Mouse (Mus musculus) neutrophil, adult 65 days (primary cell): ENCODE data around the gene Dio1. TPM values are rescaled to one million over a fixed set of nuclear protein-coding genes. Genes with fewer than 3 reads are reported as not detected.

ENCODE experiments used
- total RNA-seq: library from RNA; stranded (reverse); gene quantifications from 2 replicates; pipeline ENCODE4 v1.2.4, GENCODE M21; 2023

The Dio1 gene
- not detected in 2 replicates for total RNA-seq

GRCm38 (mm10) chr4:107306966-107307365, at the start of gene Dio1:
Gene Dio1 (minus strand): TSS chr4:107307169.

DNA sequence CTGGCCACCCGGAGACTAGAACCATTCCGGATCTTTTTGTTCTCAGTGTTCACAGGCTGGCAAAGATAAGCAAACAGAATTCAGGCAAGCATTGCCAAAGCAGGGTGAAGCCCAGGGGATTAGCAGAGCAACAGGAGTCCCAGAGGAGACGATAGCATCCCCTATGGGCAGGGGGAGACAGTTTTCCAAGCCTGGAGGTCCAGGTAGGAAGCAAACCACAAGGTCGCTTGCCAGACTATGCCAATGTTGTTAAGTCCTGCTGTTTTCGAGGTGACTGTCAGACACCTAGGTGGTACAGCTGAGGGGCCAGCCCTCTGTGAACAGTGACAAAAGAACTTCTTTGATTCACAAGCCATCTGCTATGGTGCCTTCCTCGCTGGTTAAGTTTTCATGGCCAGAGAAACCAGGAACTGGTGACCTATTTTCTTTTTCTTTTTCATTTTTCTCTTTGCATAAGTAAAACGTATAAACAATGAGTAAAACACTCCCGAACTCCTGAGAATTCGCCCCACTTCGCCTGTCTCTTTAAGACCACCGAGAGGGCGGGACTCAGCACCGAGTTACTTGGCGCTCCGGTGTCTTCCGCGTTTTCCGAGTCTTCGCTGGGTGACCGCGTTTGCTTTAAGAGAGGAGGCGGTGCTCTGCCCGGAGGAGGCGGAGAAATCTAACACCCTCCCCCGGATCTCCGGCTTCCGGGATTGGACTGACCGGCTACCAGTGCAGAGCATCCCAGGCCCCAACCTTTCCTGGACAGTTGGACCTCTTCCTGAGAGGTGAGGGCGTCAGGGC, 6.9 kb upstream of the Dio1 start, which contains the start of gene Yipf1:
Gene Yipf1 (plus strand): TSS at position 674 of the 789 bp plus-strand sequence.

GRCm38 (mm10) chr4:107253125-107254091, 53.6 kb downstream of the Dio1 start, which contains the start of the genes Lrrc42 and Hspb11:
Gene Lrrc42 (minus strand): TSS chr4:107253532.
Gene Hspb11 (plus strand): TSS chr4:107253593.

Other genes starting within 250 kb of the Dio1 start
- 21.9 and 35.1 TPM in 2 replicates for gene Mrpl37, start 240.3 kb downstream of the Dio1 start, total RNA-seq
- 2.1 and 2.8 TPM in 2 replicates for gene Cyb5rl, start 240.2 kb downstream of the Dio1 start, total RNA-seq
- gene Cdcp2, start 210.3 kb downstream of the Dio1 start, total RNA-seq = not detected in 2 replicates
- 138 and 152 TPM in 2 replicates for gene Tmem59, start 128.8 kb downstream of the Dio1 start, total RNA-seq
- 27.1 and 34.5 TPM in 2 replicates for gene Tceanc2, start 128.1 kb downstream of the Dio1 start, total RNA-seq
- not detected in 2 replicates for gene Ldlrad1, start 98.0 kb downstream of the Dio1 start, total RNA-seq
- 9.4 and 14.2 TPM in 2 replicates for gene Lrrc42, start 53.6 kb downstream of the Dio1 start, total RNA-seq
- gene Hspb11, start 53.6 kb downstream of the Dio1 start, total RNA-seq = 4.5 and 6.3 TPM in 2 replicates
- gene Yipf1, start 7.2 kb upstream of the Dio1 start, total RNA-seq = 51.2 and 54.1 TPM in 2 replicates
- gene Ndc1, start 60.6 kb upstream of the Dio1 start, total RNA-seq = 15.4 and 15.6 TPM in 2 replicates
- gene Glis1, start 127.4 kb upstream of the Dio1 start, total RNA-seq = 0.82 TPM in 1 of 2 replicates, not detected in the other